Mouse (Mus musculus) hindbrain, embryonic 16.5 days (tissue): ENCODE measurements at regions not wholly inside any gene's neighbourhood (a gene's known extent, or its start where the extent isn't known, plus 50 kb on each side); places are given as distances from the start of the nearest gene placed in this dataset.

Experiments
- ATAC-seq: fragments of 200-750 bp; cut with Nextera tagmentation; 2 replicates; pipeline ENCODE4 v1.8.0; 2017; ENCODE audit warnings: moderate TSS enrichment, moderate library complexity
- H3K27ac ChIP-seq: fragments of 300-500 bp; sonication (generic); 2 replicates; pipeline ENCODE4 v1.5.1; 2014; ENCODE audit warnings: low read depth, mild to moderate bottlenecking, control low read depth, low read length, moderate library complexity
- H3K27me3 ChIP-seq: fragments of 300-500 bp; sonication (generic); replicated peaks from 2 replicates; pipeline ENCODE4 v1.6.1; 2014; ENCODE audit warnings: low read length; ENCODE audit not compliant: control insufficient read depth, insufficient read depth
- H3K36me3 ChIP-seq: fragments of 300-500 bp; sonication (generic); 2 replicates; pipeline ENCODE4 v1.6.1; 2014; ENCODE audit warnings: mild to moderate bottlenecking, low read length, moderate library complexity, mixed read lengths; ENCODE audit not compliant: control insufficient read depth, insufficient read depth
- H3K4me1 ChIP-seq: fragments of 300-500 bp; sonication (generic); 2 replicates; pipeline ENCODE4 v1.6.1; 2014; ENCODE audit warnings: low read depth, low read length; ENCODE audit not compliant: control insufficient read depth, insufficient read depth
- H3K4me2 ChIP-seq: fragments of 300-500 bp; sonication (generic); 2 replicates; pipeline ENCODE4 v1.6.1; 2014; ENCODE audit warnings: mild to moderate bottlenecking, low read length, control low read depth, moderate library complexity
- H3K4me3 ChIP-seq: fragments of 300-500 bp; sonication (generic); 2 replicates; pipeline ENCODE4 v1.5.1; 2014; ENCODE audit warnings: mild to moderate bottlenecking, low read length, control low read depth, moderate library complexity
- H3K9ac ChIP-seq: fragments of 300-500 bp; sonication (generic); 2 replicates; pipeline ENCODE4 v1.6.1; 2014; ENCODE audit warnings: low read depth, mild to moderate bottlenecking, control low read depth, low read length, moderate library complexity
- H3K9me3 ChIP-seq: fragments of 300-500 bp; sonication (generic); 2 replicates; pipeline ENCODE4 v1.6.1; 2014; ENCODE audit warnings: mild to moderate bottlenecking, low read length, moderate library complexity; ENCODE audit not compliant: control insufficient read depth
- WGBS: fragments of 180-500 bp; shearing (Covaris S2); extraction: QIAGEN DNeasy Blood & Tissue Kit; methylation state at CpG from one replicate; pipeline ENCODE4 v1.1.7; 2014; 5-methylcytosine and 5-hydroxymethylcytosine counted together

- H3K4me1 ChIP-seq = no peaks in the 10 kb centered on the region
- H3K9ac ChIP-seq = no peak overlapping the region
- no peak overlapping the region for H3K4me3 ChIP-seq
- no peaks in the 10 kb centered on the region for H3K36me3 ChIP-seq
- H3K27me3 ChIP-seq = no peaks in the 10 kb centered on the region
- 15% methylated on average over 1 of the region's 1 CpGs for WGBS
- H3K4me2 ChIP-seq = no peak overlapping the region
- H3K9me3 ChIP-seq = no peaks in the 10 kb centered on the region
- H3K27ac ChIP-seq = no peak overlapping the region
- peak; percentile 37; the same call in 1 of the 2 replicates for ATAC-seq
These were observed 271.4 kb downstream of the Vgll3 start for GRCm38 (mm10) chr16:66086499-66086898.

- Histone ChIP-seq H3K4me3 (no peak overlapping the region), H3K4me1 (no peaks in the 10 kb centered on the region), H3K36me3 (no peaks in the 10 kb centered on the region), H3K27me3 (no peaks in the 10 kb centered on the region), H3K9ac (no peak overlapping the region), H3K4me2 (no peak overlapping the region), H3K9me3 (no peaks in the 10 kb centered on the region), H3K27ac (no peak overlapping the region)
- 40% methylated on average over 4 of the region's 4 CpGs for WGBS
- ATAC-seq = no peak
These were observed 277.7 kb downstream of the Vgll3 start for GRCm38 (mm10) chr16:66092766-66093165.

GRCm38 (mm10) chr16:66095682-66096081, 280.6 kb downstream of the Vgll3 start:
- Histone ChIP-seq H3K9ac (no peak overlapping the region), H3K4me1 (no peaks in the 10 kb centered on the region), H3K4me2 (no peak overlapping the region), H3K36me3 (no peaks in the 10 kb centered on the region), H3K27ac (no peak overlapping the region), H3K4me3 (no peak overlapping the region), H3K9me3 (no peaks in the 10 kb centered on the region), H3K27me3 (no peaks in the 10 kb centered on the region)
- 53% methylated on average over 7 of the region's 7 CpGs for WGBS
- ATAC-seq = peak; percentile 20; the same call in 1 of the 2 replicates

GRCm38 (mm10) chr16:66117930-66118329, 302.9 kb downstream of the Vgll3 start:
- no peak for ATAC-seq
- 90% methylated on average over 3 of the region's 3 CpGs for WGBS

GRCm38 (mm10) chr16:66137755-66138154, 322.7 kb downstream of the Vgll3 start:
- 82% methylated on average over 3 of the region's 3 CpGs for WGBS
- no peaks in the 10 kb centered on the region for H3K27me3 ChIP-seq
- peak; percentile 83 for ATAC-seq

More at GRCm38 (mm10) chr16:66117930-66118329, 302.9 kb downstream of the Vgll3 start:
- no peak overlapping the region for H3K9ac ChIP-seq
- no peak overlapping the region for H3K4me2 ChIP-seq
- no peak overlapping the region for H3K4me3 ChIP-seq
- no peaks in the 10 kb centered on the region for H3K9me3 ChIP-seq
- H3K36me3 ChIP-seq = no peaks in the 10 kb centered on the region
- H3K4me1 ChIP-seq = no peaks in the 10 kb centered on the region
- no peak overlapping the region for H3K27ac ChIP-seq
- no peaks in the 10 kb centered on the region for H3K27me3 ChIP-seq

GRCm38 (mm10) chr16:66144765-66145164, 329.7 kb downstream of the Vgll3 start:
- Histone ChIP-seq H3K27me3 (no peaks in the 10 kb centered on the region), H3K9me3 (no peaks in the 10 kb centered on the region), H3K9ac (no peak overlapping the region), H3K27ac (no peak overlapping the region), H3K4me2 (no peak overlapping the region), H3K4me3 (no peak overlapping the region), H3K4me1 (no peaks in the 10 kb centered on the region), H3K36me3 (no peaks in the 10 kb centered on the region)
- no peak for ATAC-seq

More at GRCm38 (mm10) chr16:66137755-66138154, 322.7 kb downstream of the Vgll3 start:
- no peak overlapping the region for H3K9ac ChIP-seq
- no peak overlapping the region for H3K27ac ChIP-seq
- H3K4me2 ChIP-seq = no peak overlapping the region
- H3K9me3 ChIP-seq = no peaks in the 10 kb centered on the region
- H3K4me1 ChIP-seq = no peaks in the 10 kb centered on the region
- no peak overlapping the region for H3K4me3 ChIP-seq
- H3K36me3 ChIP-seq = no peaks in the 10 kb centered on the region

- Histone ChIP-seq H3K27me3 (no peaks in the 10 kb centered on the region), H3K27ac (no peak overlapping the region), H3K4me3 (no peak overlapping the region), H3K4me2 (no peak overlapping the region), H3K4me1 (no peaks in the 10 kb centered on the region), H3K36me3 (no peaks in the 10 kb centered on the region), H3K9ac (no peak overlapping the region), H3K9me3 (no peaks in the 10 kb centered on the region)
- WGBS = 50% methylated on average over 1 of the region's 1 CpGs
- ATAC-seq = no peak
These were observed 330.2 kb downstream of the Vgll3 start for GRCm38 (mm10) chr16:66145280-66145679.

- no peak for ATAC-seq
- no peak overlapping the region for H3K9ac ChIP-seq
- 81% methylated on average over 2 of the region's 2 CpGs for WGBS
- no peaks in the 10 kb centered on the region for H3K4me1 ChIP-seq
- no peaks in the 10 kb centered on the region for H3K36me3 ChIP-seq
- H3K27ac ChIP-seq = no peak overlapping the region
- H3K9me3 ChIP-seq = no peaks in the 10 kb centered on the region
- H3K4me2 ChIP-seq = no peak overlapping the region
- no peaks in the 10 kb centered on the region for H3K27me3 ChIP-seq
- no peak overlapping the region for H3K4me3 ChIP-seq
These were observed 353.2 kb downstream of the Vgll3 start for GRCm38 (mm10) chr16:66168289-66168688.

- 27% methylated on average over 2 of the region's 2 CpGs for WGBS
- Histone ChIP-seq H3K4me3 (no peak overlapping the region), H3K27me3 (no peaks in the 10 kb centered on the region), H3K36me3 (no peaks in the 10 kb centered on the region), H3K4me2 (no peak overlapping the region), H3K4me1 (no peaks in the 10 kb centered on the region), H3K9ac (no peak overlapping the region), H3K27ac (no peak overlapping the region), H3K9me3 (no peaks in the 10 kb centered on the region)
- no peak for ATAC-seq
These were observed 375.7 kb downstream of the Vgll3 start for GRCm38 (mm10) chr16:66190801-66191200.

- 92% methylated on average over 7 of the region's 7 CpGs for WGBS
- no peaks in the 10 kb centered on the region for H3K9me3 ChIP-seq
These were observed 386.3 kb downstream of the Vgll3 start for GRCm38 (mm10) chr16:66201406-66201805.

More at GRCm38 (mm10) chr16:66201406-66201805, 386.3 kb downstream of the Vgll3 start:
- no peaks in the 10 kb centered on the region for H3K36me3 ChIP-seq
- no peaks in the 10 kb centered on the region for H3K4me1 ChIP-seq
- no peak overlapping the region for H3K4me2 ChIP-seq
- no peak overlapping the region for H3K9ac ChIP-seq
- no peak overlapping the region for H3K4me3 ChIP-seq
- no peaks in the 10 kb centered on the region for H3K27me3 ChIP-seq
- ATAC-seq = no peak
- no peak overlapping the region for H3K27ac ChIP-seq
